Mouse (Mus musculus) heart, adult 8-10 months (tissue): ENCODE data around the gene Rtn2. TPM values are rescaled to one million over a fixed set of nuclear protein-coding genes. Genes with fewer than 3 reads are reported as not detected.

ENCODE experiments used
- DNase-seq: peaks from one replicate; pipeline ENCODE4 v3.0.0; 2022; ENCODE audit warnings: low spot score
- total RNA-seq, 4 experiments: library from RNA; stranded (reverse); gene quantifications; 2 replicates each; pipeline ENCODE4 v1.2.4; 2022

Rtn2 gene
- total RNA-seq, 4 experiments from 2014 or later = 137 to 160 (median 149) TPM

GRCm38 (mm10) chr7:19342481-19343027 is 60.1 kb downstream of the Rtn2 start:
- peak; percentile 90 for DNase-seq

- DNase-seq = peak; percentile 81
These were observed 60.9 kb downstream of the Rtn2 start for GRCm38 (mm10) chr7:19343210-19343808.

GRCm38 (mm10) chr7:19344237-19344847 is 61.9 kb downstream of the Rtn2 start, which contains the start of gene Ercc1:
Gene Ercc1, plus strand, starts transcription at chr7:19344778.
- no peak for DNase-seq

- peak; percentile 91 for DNase-seq
These were observed 62.6 kb downstream of the Rtn2 start for GRCm38 (mm10) chr7:19344938-19345471.

Other genes starting within 250 kb of the Rtn2 start
- not detected for gene Rsph6a, start 227.9 kb upstream of the Rtn2 start, total RNA-seq
- 10 to 100 TPM; 49.9 to 57.5 (median 54.0) TPM for gene Dmwd, start 206.4 kb upstream of the Rtn2 start, total RNA-seq
- 100 to 1,000 TPM; 532 to 655 (median 581) TPM for gene Dmpk, start 198.8 kb upstream of the Rtn2 start, total RNA-seq
- gene Six5, start 188.0 kb upstream of the Rtn2 start, total RNA-seq = 1 to 10 TPM; 5.8 to 9.9 (median 7.8) TPM
- not detected for gene Gm4969, start 164.3 kb upstream of the Rtn2 start, total RNA-seq
- 1 to 10 TPM; 4.2 to 6.0 (median 5.3) TPM for gene Fbxo46, start 162.8 kb upstream of the Rtn2 start, total RNA-seq
- 1 to 10 TPM; 4.1 to 4.7 (median 4.5) TPM for gene Qpctl, start 133.3 kb upstream of the Rtn2 start, total RNA-seq
- gene Snrpd2, start 132.9 kb upstream of the Rtn2 start, total RNA-seq = 10 to 100 TPM; 63.5 to 76.4 (median 68.8) TPM
- under 1 TPM; 0.09 to 0.29 (median 0.26) TPM for gene Gipr, start 116.5 kb upstream of the Rtn2 start, total RNA-seq
- gene Eml2, start 106.2 kb upstream of the Rtn2 start, total RNA-seq = 10 to 100 TPM; 32.0 to 45.7 (median 35.7) TPM
- gene Gpr4, start 70.1 kb upstream of the Rtn2 start, total RNA-seq = 1 to 10 TPM; 3.3 to 8.5 (median 7.4) TPM
- 10 to 100 TPM; 61.4 to 77.3 (median 68.1) TPM for gene Opa3, start 54.3 kb upstream of the Rtn2 start, total RNA-seq
- gene Vasp, start 10.8 kb upstream of the Rtn2 start, total RNA-seq = 10 to 100 TPM; 18.0 to 27.2 (median 24.3) TPM
- not detected for gene Ppm1n, start 2.6 kb upstream of the Rtn2 start, total RNA-seq
- 1 to 10 TPM; 1.2 to 9.8 (median 5.1) TPM for gene Fosb, start 27.4 kb downstream of the Rtn2 start, total RNA-seq
- gene Ercc1, start 62.2 kb downstream of the Rtn2 start, total RNA-seq = 10 to 100 TPM; 39.8 to 46.9 (median 44.4) TPM
- gene Cd3eap, start 76.9 kb downstream of the Rtn2 start, total RNA-seq = 10 to 100 TPM in 1 of 4 experiments, 1 to 10 TPM in 3; 8.8 to 12.7 (median 9.4) TPM
- 10 to 100 TPM; 31.6 to 66.7 (median 47.6) TPM for gene Ppp1r13l, start 77.1 kb downstream of the Rtn2 start, total RNA-seq
- gene Ercc2, start 99.4 kb downstream of the Rtn2 start, total RNA-seq = 10 to 100 TPM; 11.2 to 14.5 (median 13.2) TPM
- 1 to 10 TPM in 1 of 4 experiments, under 1 TPM in 2, not detected in 1; 0.60 to 1.2 (median 0.75) TPM for gene Klc3, start 121.5 kb downstream of the Rtn2 start, total RNA-seq
- 1,000 to 10,000 TPM; 3,513 to 3,931 (median 3,544) TPM for gene Ckm, start 122.2 kb downstream of the Rtn2 start, total RNA-seq
- 10 to 100 TPM; 22.8 to 26.4 (median 24.3) TPM for gene Mark4, start 176.2 kb downstream of the Rtn2 start, total RNA-seq
- 1 to 10 TPM in 3 of 4 experiments, under 1 TPM in 1; 0.94 to 1.5 (median 1.1) TPM for gene Exoc3l2, start 180.7 kb downstream of the Rtn2 start, total RNA-seq
- 1 to 10 TPM; 2.2 to 3.1 (median 3.0) TPM for gene Bloc1s3, start 225.7 kb downstream of the Rtn2 start, total RNA-seq
- gene Trappc6a, start 225.8 kb downstream of the Rtn2 start, total RNA-seq = 10 to 100 TPM; 36.3 to 44.7 (median 37.2) TPM
- gene Nkpd1, start 235.2 kb downstream of the Rtn2 start, total RNA-seq = not detected